Mouse (Mus musculus) testis, adult 2 months (tissue): ENCODE measurements around the gene Alad. TPM values are rescaled to one million over a fixed set of nuclear protein-coding genes. Genes with fewer than 3 reads are reported as not detected.

ENCODE experiments used
- H3K27ac ChIP-seq: fragments of 200-500 bp; 2 replicates; pipeline ENCODE4 v1.5.1; 2012; ENCODE audit warnings: low read depth, low read length; ENCODE audit not compliant: control insufficient read depth, insufficient read depth
- H3K27me3 ChIP-seq: fragments of 200-500 bp; 2 replicates; pipeline ENCODE4 v1.6.1; 2012; ENCODE audit warnings: mild to moderate bottlenecking, low read length, moderate library complexity; ENCODE audit not compliant: control insufficient read depth, insufficient read depth
- H3K36me3 ChIP-seq: fragments of 200-500 bp; 2 replicates; pipeline ENCODE4 v1.6.1; 2012; ENCODE audit warnings: mild to moderate bottlenecking, low read length; ENCODE audit not compliant: control insufficient read depth, insufficient read depth
- H3K4me1 ChIP-seq: fragments of 200-500 bp; 2 replicates; pipeline ENCODE4 v1.6.1; 2012; ENCODE audit warnings: low read length; ENCODE audit not compliant: control insufficient read depth, insufficient read depth
- H3K4me3 ChIP-seq: fragments of 200-500 bp; 2 replicates; pipeline ENCODE4 v1.5.1; 2012; ENCODE audit warnings: low read depth, mild to moderate bottlenecking, low read length, moderate library complexity, mixed read lengths; ENCODE audit not compliant: control insufficient read depth
- CTCF ChIP-seq: fragments of 200-500 bp; IDR thresholded peaks from 2 replicates; pipeline ENCODE4 v1.5.1; 2012; ENCODE audit warnings: low read depth, mild to moderate bottlenecking, inconsistent platforms, low read length, moderate library complexity; ENCODE audit not compliant: control insufficient read depth, insufficient read depth, insufficient replicate concordance
- POLR2A ChIP-seq: fragments of 200-500 bp; IDR thresholded peaks from 2 replicates; pipeline ENCODE4 v1.6.1; 2012; ENCODE audit warnings: low read depth, mild to moderate bottlenecking, inconsistent platforms, low read length, moderate library complexity; ENCODE audit not compliant: control insufficient read depth
- polyA plus RNA-seq: library from polyadenylated mRNA; depleted of rRNA; stranded (reverse); fragments of >200 nt; gene quantifications from 2 replicates; pipeline ENCODE4 v1.2.3, GENCODE M21; 2012; rRNA removed

Gene Alad
- polyA plus RNA-seq, result 57.5 and 64.0 TPM in 2 replicates

DNA sequence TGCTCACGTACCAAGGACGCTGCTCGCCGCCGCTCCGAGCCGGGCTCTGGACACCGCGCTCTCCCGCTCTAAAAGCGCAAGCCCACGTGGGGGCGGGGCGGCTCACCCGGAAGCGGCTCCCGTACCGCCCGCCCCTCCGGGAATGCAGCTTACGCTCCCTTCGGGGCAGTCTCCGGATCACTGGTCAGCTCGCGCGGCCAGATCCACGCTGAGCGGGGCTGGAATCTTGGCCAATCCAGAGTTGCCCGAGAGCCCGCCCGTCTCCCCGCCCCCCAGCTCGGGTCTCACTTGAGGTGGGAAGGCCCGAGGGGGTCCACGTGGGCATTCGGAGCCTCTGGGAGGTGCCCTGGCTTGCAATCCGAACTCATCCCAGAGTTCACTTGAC, at the start of gene Alad:
TSS of gene Alad (minus strand) at position 70 of the 385 bp plus-strand sequence.
- Histone ChIP-seq H3K4me3 (peak within 1 kb of the TSS; percentile 91), H3K36me3 (no peaks in the 10 kb centered on the region), H3K27ac (peak within 1 kb of the TSS; percentile 80), H3K27me3 (no peaks in the 10 kb centered on the region), H3K4me1 (peaks cover 9% of the 10 kb centered on the region)
- TF ChIP-seq POLR2A (peak; percentile 62), CTCF (no peak)

DNA sequence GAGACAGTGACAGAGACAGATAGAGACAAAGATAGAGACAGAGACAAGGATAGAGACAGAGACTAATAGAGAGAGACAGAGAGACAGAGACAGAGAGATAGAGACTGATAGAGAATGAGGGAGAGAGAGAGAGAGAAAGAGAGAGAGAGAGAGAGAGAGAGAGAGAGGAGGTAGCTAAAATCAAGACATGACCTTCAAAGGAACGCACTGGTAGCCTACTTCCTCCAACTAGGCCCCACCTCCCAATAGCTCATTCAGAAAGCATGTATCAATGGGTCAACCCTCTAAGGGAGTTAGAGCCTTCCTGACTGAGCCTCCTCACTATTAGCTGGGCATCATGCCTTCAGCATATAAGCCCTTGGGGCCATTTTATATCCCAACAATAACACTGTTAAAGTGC, 48.6 kb upstream of the Alad start:
- H3K27ac ChIP-seq, result no peak overlapping the region
- no peaks in the 10 kb centered on the region for H3K27me3 ChIP-seq
- H3K4me3 ChIP-seq, result no peak overlapping the region
- peaks cover 4% of the 10 kb centered on the region for H3K4me1 ChIP-seq
- TF ChIP-seq POLR2A (no peak), CTCF (no peak)
- H3K36me3 ChIP-seq, result no peaks in the 10 kb centered on the region

DNA sequence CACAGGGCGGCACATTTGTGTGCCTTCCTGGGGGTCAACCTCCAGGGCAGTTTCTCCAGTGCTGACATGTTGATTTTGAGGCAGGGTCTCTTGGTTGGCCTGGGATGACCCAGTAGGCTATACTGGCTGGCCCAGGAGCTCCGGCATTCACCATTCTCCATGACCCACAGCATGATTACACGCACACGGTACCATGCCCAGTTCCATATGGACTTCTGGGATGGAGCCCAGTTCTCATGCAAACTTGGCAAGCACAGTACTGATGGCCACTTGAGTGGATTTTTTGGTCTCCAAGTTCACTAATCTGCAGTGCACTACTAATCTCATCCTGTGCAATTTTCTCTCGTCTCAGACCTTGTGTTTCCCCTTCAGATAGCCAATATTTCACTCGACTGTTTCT, 48.0 kb upstream of the Alad start:
- no peak for TF ChIP-seq POLR2A
- TF ChIP-seq CTCF, result no peak
- H3K4me3 ChIP-seq, result no peak overlapping the region
- H3K27me3 ChIP-seq, result no peaks in the 10 kb centered on the region
- H3K36me3 ChIP-seq, result no peaks in the 10 kb centered on the region
- H3K27ac ChIP-seq, result no peak overlapping the region
- H3K4me1 ChIP-seq, result peaks cover 4% of the 10 kb centered on the region

DNA sequence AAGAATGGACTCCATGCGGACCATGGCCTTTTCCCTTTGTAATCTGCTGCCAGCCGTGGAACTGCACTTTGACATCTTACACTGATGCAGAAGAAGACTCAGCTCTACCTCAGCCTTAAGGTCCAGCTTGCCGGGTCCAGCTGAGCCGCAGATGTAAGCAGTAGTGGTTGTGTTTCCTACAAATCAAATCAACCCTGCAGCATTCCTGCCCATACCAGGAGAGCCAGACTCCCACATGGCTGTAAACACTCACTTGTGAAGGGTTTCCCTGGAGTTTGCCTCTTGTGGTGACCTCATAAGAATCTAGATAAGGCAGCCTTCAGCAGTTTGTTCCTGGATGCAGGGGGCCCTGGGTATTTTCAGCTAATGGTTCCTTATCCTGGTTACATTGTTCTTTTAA, 46.8 kb upstream of the Alad start:
- TF ChIP-seq CTCF (no peak), POLR2A (no peak)
- Histone ChIP-seq H3K4me3 (no peak overlapping the region), H3K27me3 (no peaks in the 10 kb centered on the region), H3K27ac (no peak overlapping the region), H3K4me1 (peaks cover 4% of the 10 kb centered on the region), H3K36me3 (no peaks in the 10 kb centered on the region)

DNA sequence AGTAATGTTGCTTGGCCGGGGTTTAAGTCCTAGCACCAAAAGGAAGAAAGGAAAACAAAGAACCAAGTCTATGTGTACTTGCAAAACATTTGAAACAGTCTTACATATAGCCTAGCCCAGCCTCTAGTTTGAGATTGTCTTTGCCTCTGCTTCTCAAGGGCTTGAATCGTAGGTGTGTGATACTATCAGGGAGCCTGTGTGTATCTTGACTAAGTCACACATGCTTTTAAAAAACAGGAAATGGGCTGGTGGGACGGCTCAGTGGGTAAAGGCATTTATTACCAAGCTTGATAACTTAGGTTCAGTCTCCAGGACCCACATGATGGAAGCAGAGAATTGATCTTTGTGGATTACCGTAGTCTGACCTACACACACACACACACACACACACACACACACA, 42.3 kb upstream of the Alad start:
- H3K27me3 ChIP-seq, result no peaks in the 10 kb centered on the region
- TF ChIP-seq CTCF (no peak), POLR2A (no peak)
- H3K4me1 ChIP-seq, result peaks cover 7% of the 10 kb centered on the region
- no peak overlapping the region for H3K4me3 ChIP-seq
- no peaks in the 10 kb centered on the region for H3K36me3 ChIP-seq
- no peak overlapping the region for H3K27ac ChIP-seq

DNA sequence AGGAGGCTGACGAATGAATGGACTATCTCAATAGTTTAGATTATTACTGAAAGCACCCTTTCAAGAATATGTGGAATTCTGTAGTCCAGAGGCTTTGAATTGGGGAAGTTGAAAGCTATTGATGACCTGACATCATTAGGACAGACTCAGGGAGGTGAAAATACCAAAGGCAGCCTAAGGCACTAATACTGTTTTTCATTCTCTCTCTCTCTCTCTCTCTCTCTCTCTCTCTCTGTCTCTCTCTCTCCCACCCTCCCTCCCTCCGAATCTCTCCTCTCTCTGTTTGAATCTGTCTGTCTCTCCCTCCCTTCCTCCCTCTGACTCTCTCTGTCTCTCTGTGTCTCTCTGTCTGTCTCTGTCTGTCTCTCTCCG, 41.9 kb upstream of the Alad start:
- H3K4me3 ChIP-seq, result no peak overlapping the region
- peaks cover 7% of the 10 kb centered on the region for H3K4me1 ChIP-seq
- no peak overlapping the region for H3K27ac ChIP-seq
- no peaks in the 10 kb centered on the region for H3K36me3 ChIP-seq
- H3K27me3 ChIP-seq, result no peaks in the 10 kb centered on the region
- TF ChIP-seq POLR2A, result no peak
- no peak for TF ChIP-seq CTCF

DNA sequence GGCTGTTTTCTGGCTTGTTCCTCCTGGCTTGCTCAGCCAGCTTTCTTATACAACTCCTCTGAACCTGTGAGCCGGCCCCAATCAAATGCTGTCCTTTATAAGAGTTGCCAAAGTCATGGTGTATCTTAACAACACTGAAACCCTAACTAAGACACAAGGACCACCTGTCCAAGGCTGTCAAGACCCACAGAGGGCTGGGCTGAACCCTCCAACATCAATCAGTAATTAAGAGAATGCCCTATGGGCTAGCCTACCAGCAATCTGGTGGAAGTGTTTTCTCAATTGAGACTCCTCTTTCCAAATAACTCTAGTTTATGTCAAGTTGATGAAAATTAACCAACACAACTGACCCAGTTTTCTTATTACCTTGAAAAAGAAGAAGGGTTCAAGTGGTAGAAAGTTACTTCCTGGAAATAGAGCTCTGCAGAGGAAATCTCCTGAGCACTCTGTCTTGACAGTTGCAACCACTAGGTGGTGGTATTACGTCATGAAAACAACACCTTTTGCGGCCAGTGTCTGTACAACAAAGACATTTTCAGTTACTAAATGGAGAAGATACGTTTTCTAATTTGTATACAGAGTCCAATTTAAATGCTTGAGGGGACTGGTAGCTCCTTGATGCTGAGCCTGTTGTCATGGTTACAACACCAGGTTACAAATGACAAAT, 41.4 kb upstream of the Alad start:
- Histone ChIP-seq H3K4me1 (peaks cover 7% of the 10 kb centered on the region), H3K27ac (no peak overlapping the region), H3K27me3 (no peaks in the 10 kb centered on the region), H3K36me3 (no peaks in the 10 kb centered on the region), H3K4me3 (peak overlapping the region; percentile 23)
- TF ChIP-seq CTCF (no peak), POLR2A (no peak)

DNA sequence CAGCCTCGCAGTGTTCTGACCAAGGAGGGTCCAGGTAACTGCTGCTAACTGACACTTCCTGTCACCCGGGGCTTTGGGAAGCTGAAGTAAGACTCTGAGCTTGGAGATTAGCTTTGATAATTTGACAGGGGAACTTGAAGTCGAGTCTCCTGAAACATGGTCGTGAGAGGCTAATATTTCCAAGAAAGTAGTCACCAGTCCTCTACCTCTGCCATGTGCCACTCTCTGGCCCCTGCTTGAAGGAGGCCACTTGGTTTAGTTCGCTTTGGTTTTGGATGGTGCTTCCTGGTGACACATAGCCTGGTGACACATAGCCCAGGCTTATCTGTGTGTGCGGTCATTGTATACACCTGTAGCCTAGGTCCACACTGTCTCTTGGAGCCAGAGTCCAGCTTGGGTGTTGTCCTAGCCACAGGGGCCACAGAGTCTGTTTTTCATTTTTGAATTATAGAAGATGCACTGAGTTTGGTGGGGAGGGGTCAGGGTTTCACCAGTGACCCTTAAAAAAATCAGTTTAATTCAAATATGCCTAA, 40.1 kb upstream of the Alad start, which contains the start of gene Rgs3:
TSS of gene Rgs3 (plus strand) at position 51 of the 533 bp plus-strand sequence.
- TF ChIP-seq CTCF, result no peak
- peak; percentile 59; the same call in 1 of the 2 replicates for TF ChIP-seq POLR2A
- Histone ChIP-seq H3K4me3 (peak within 1 kb of the TSS; percentile 73), H3K4me1 (peaks cover 4% of the 10 kb centered on the region), H3K36me3 (no peaks in the 10 kb centered on the region), H3K27ac (peak within 1 kb of the TSS; percentile 84), H3K27me3 (no peaks in the 10 kb centered on the region)
